Mouse (Mus musculus) 3T3-L1 (cell line): ENCODE measurements around the gene Twist1.

Source experiments
- DNase-seq: peaks from one replicate; pipeline ENCODE4 v3.0.0-alpha.2; 2015; ENCODE audit warnings: low read depth, low spot score

Gene Twist1

GRCm38 (mm10) chr12:33957400-33958240 lies at the start of gene Twist1:
Twist1 (plus strand) TSS chr12:33957671.
- DNase-seq = peak; percentile 88

GRCm38 (mm10) chr12:33926751-33927150 lies 30.7 kb upstream of the Twist1 start:
- DNase-seq = peak; percentile 25

- no peak for DNase-seq
Observed at GRCm38 (mm10) chr12:33927334-33928098, 30.0 kb upstream of the Twist1 start.

GRCm38 (mm10) chr12:33928331-33929192 lies 28.9 kb upstream of the Twist1 start, which contains the start of gene Ferd3l:
Ferd3l (plus strand) TSS chr12:33928425.
- DNase-seq = no peak

GRCm38 (mm10) chr12:33952843-33953242 lies 4.6 kb upstream of the Twist1 start:
- peak; percentile 50 for DNase-seq

GRCm38 (mm10) chr12:33954931-33955565 lies 2.4 kb upstream of the Twist1 start:
- DNase-seq = no peak

- DNase-seq = no peak
Observed at GRCm38 (mm10) chr12:33955606-33956295, 1.7 kb upstream of the Twist1 start.

- DNase-seq = peak; percentile 77
Observed at GRCm38 (mm10) chr12:33956576-33957399, 683 bp upstream of the Twist1 start.

GRCm38 (mm10) chr12:33958241-33959194 lies 1.0 kb downstream of the Twist1 start:
- DNase-seq = peak; percentile 74

- DNase-seq = no peak
Observed at GRCm38 (mm10) chr12:33959206-33959605, 1.7 kb downstream of the Twist1 start.

GRCm38 (mm10) chr12:33959846-33960245 lies 2.4 kb downstream of the Twist1 start:
- DNase-seq = peak; percentile 11

- no peak for DNase-seq
Observed at GRCm38 (mm10) chr12:33961013-33961412, 3.5 kb downstream of the Twist1 start.

- no peak for DNase-seq
Observed at GRCm38 (mm10) chr12:33962118-33962772, 4.8 kb downstream of the Twist1 start.

- DNase-seq = no peak
Observed at GRCm38 (mm10) chr12:33962773-33963130, 5.3 kb downstream of the Twist1 start.

GRCm38 (mm10) chr12:33963671-33964369 lies 6.3 kb downstream of the Twist1 start:
- DNase-seq = no peak

GRCm38 (mm10) chr12:33964427-33964826 lies 7.0 kb downstream of the Twist1 start:
- DNase-seq = no peak

GRCm38 (mm10) chr12:33965661-33966360 lies 8.3 kb downstream of the Twist1 start:
- no peak for DNase-seq
